In the genomic region with DNA sequence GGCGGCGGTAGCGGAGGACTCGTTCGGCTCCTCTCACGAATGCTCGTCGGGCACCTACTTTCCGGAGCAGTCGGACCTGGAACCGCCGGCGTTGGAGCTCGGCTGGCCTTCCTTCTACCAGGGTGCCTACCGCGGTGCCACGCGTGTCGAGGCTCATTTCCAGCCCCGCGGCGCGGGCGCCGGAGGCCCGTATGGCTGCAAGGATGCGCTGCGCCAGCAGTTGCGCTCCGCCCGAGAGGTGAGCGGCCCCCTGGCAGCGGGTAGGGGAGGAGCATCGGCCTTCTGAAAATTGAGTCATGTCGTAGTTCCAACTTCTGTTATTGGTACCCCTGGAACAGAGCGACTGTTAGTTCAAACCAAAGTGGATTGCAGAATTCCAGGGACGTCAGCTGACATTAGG, we compare ENCODE assay signal across 7 mouse cellular contexts. TPM values are rescaled to one million over a fixed set of nuclear protein-coding genes. Genes with fewer than 3 reads are reported as not detected.
DNase-seq lines count a peak whose midpoint lies in the region; ATAC-seq and TF ChIP-seq lines count a peak whose summit lies in the region.

No protein-coding gene starts in this region.

- no peaks in the 10 kb centered on the region for H3K36me3 ChIP-seq in heart, embryonic 16.5 days (ENCODE audit: control insufficient read depth, insufficient read depth)
- H3K36me3 ChIP-seq in liver, embryonic 12.5 days, result peaks cover 31% of the 10 kb centered on the region

- no peaks in the 10 kb centered on the region for H3K9me3 ChIP-seq in heart, embryonic 16.5 days (replicated peaks; ENCODE audit: control insufficient read depth, low read length)
- no peaks in the 10 kb centered on the region for H3K9me3 ChIP-seq in liver, embryonic 12.5 days (replicated peaks)

- H3K4me2 ChIP-seq in heart, embryonic 16.5 days (ENCODE audit: low read depth, low read length), result peak overlapping the region; percentile 97
- peak overlapping the region; percentile 82 for H3K4me2 ChIP-seq in liver, embryonic 12.5 days

- H3K27me3 ChIP-seq in heart, embryonic 16.5 days (ENCODE audit: control insufficient read depth, insufficient read depth, low read length), result no peaks in the 10 kb centered on the region
- H3K27me3 ChIP-seq in liver, embryonic 12.5 days (replicated peaks), result peaks cover 4% of the 10 kb centered on the region; the same call in 1 of the 2 replicates

- peaks cover 47% of the 10 kb centered on the region for H3K4me1 ChIP-seq in heart, embryonic 16.5 days (ENCODE audit: control insufficient read depth, insufficient read depth, low read length)
- H3K4me1 ChIP-seq in liver, embryonic 12.5 days, result peaks cover 50% of the 10 kb centered on the region

- TF ChIP-seq CTCF in brain, embryonic 14.5 days (IDR thresholded peaks at IDR 0.05; ENCODE audit: borderline replicate concordance, extremely low read depth, insufficient read depth, insufficient read length), result no peak

- H3K4me3 ChIP-seq in heart, embryonic 16.5 days (ENCODE audit: low read length), result peak overlapping the region; percentile 79
- H3K4me3 ChIP-seq in liver, embryonic 12.5 days, result peak overlapping the region; percentile 88

- no peak for TF ChIP-seq POLR2A in brain, embryonic 14.5 days (IDR thresholded peaks at IDR 0.05; ENCODE audit: borderline replicate concordance, extremely low read depth, insufficient read depth, insufficient read length, poor library complexity, severe bottlenecking)

- H3K27ac ChIP-seq in heart, embryonic 16.5 days (ENCODE audit: low read length), result peak overlapping the region; percentile 82
- peak overlapping the region; percentile 95 for H3K27ac ChIP-seq in liver, embryonic 12.5 days

- peak overlapping the region; percentile 82 for H3K9ac ChIP-seq in heart, embryonic 16.5 days (ENCODE audit: low read length)
- peak overlapping the region; percentile 94 for H3K9ac ChIP-seq in liver, embryonic 12.5 days

- 0% methylated on average over 37 of the region's 37 CpGs for WGBS in heart, embryonic 16.5 days
- 1% methylated on average over 37 of the region's 37 CpGs for WGBS in liver, embryonic 12.5 days (ENCODE audit: insufficient replicate concordance)

- ATAC-seq in heart, embryonic 16.5 days (replicated peaks; ENCODE audit: extremely low read depth, insufficient read depth, low FRiP score), result peak; percentile 16; the same call in 1 of the 2 replicates
- ATAC-seq in liver, embryonic 12.5 days, result peak; percentile 38

- peak; percentile 38 for DNase-seq in urinary bladder, postnatal 14 days (ENCODE audit: low spot score)
- no peak for DNase-seq in urinary bladder, postnatal 10 days (ENCODE audit: low spot score)
- DNase-seq in brain, embryonic 14.5 days (ENCODE audit: low read depth), result peak; percentile 48
- peak; percentile 56 for DNase-seq in retina, embryonic 14.5 days (ENCODE audit: low spot score)
- no peak for DNase-seq in cerebellum, adult 9-11 months

RNA-seq across cellular contexts. Expression of gene Fam83d, which starts 0.5 kb away (rescaled TPM):
- polyA plus RNA-seq in brain, embryonic 14.5 days (2012; rRNA removed), result 13.9 and 25.3 TPM in 2 replicates
- polyA plus RNA-seq in heart, embryonic 16.5 days (2015; fragmentation: Nextera tagmentation; extraction: Ambion mirVana), result 58.2 and 61.4 TPM in 2 replicates
- 20.7 and 21.7 TPM in 2 replicates for polyA plus RNA-seq in liver, embryonic 12.5 days (2016; fragmentation: Nextera tagmentation; extraction: Ambion mirVana)

RNA-seq across cellular contexts. Expression of gene Dhx35, which starts 26.3 kb away (rescaled TPM):
- 29.8 and 39.6 TPM in 2 replicates for polyA plus RNA-seq in brain, embryonic 14.5 days (2012; rRNA removed)
- polyA plus RNA-seq in heart, embryonic 16.5 days (2015; fragmentation: Nextera tagmentation; extraction: Ambion mirVana), result 14.4 and 15.5 TPM in 2 replicates
- 5.6 and 7.1 TPM in 2 replicates for polyA plus RNA-seq in liver, embryonic 12.5 days (2016; fragmentation: Nextera tagmentation; extraction: Ambion mirVana)

Comparison
In these comparisons a context has a peak if more than half of its experiments do, and no peak if none do; other contexts are left out.
1. DNase-seq: peak in urinary bladder, postnatal 14 days (single experiment), brain, embryonic 14.5 days (single experiment) and retina, embryonic 14.5 days (single experiment); none in urinary bladder, postnatal 10 days (single experiment) and cerebellum, adult 9-11 months (single experiment).